Mouse (Mus musculus): ENCODE data around the gene Rgs7. TPM values are rescaled to one million over a fixed set of nuclear protein-coding genes. Genes with fewer than 3 reads are reported as not detected.

The Rgs7 gene
- polyA plus RNA-seq, 1 experiment = 0.54 TPM

DNA sequence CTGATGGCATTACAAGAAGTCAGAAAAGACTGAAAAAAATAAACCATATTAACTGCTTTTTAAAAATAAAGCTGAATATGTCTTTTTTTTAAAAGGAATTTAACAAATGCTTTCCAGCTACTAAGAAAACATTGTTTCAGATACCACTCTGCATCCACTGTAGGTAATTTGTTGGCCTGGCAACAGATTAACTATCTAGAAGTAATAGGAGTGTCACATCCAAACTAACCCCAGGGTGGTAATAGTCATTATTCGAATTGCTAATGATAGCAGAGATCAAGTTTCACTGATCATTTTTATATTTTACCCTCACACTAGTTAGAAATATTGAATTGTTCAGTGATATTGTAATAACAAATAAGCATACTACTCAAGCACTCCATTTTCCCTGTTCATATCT, 232.9 kb downstream of the Rgs7 start:
- Histone ChIP-seq H3K4me3 (ENCODE audit: control insufficient read depth, insufficient read depth, low read length) (no peak overlapping the region), H3K27ac (ENCODE audit: control insufficient read depth, insufficient read depth, low read length) (no peak overlapping the region), H3K27me3 (ENCODE audit: control insufficient read depth, insufficient read depth, low read length) (no peaks in the 10 kb centered on the region), H3K36me3 (ENCODE audit: control insufficient read depth, insufficient read depth, low read length) (no peaks in the 10 kb centered on the region), H3K4me1 (replicated peaks; ENCODE audit: control insufficient read depth, insufficient read depth, low read length) (no peaks in the 10 kb centered on the region)
- TF ChIP-seq POLR2A (IDR thresholded peaks at IDR 0.05; ENCODE audit: control insufficient read depth, extremely low read depth, insufficient read depth, low read length, poor library complexity) (no peak), CTCF (IDR thresholded peaks at IDR 0.05; ENCODE audit: borderline replicate concordance, control insufficient read depth, extremely low read depth, insufficient read depth, low read length, poor library complexity) (no peak)
- no peak for DNase-seq
- 79% methylated on average over 1 of the region's 1 CpGs for WGBS

DNA sequence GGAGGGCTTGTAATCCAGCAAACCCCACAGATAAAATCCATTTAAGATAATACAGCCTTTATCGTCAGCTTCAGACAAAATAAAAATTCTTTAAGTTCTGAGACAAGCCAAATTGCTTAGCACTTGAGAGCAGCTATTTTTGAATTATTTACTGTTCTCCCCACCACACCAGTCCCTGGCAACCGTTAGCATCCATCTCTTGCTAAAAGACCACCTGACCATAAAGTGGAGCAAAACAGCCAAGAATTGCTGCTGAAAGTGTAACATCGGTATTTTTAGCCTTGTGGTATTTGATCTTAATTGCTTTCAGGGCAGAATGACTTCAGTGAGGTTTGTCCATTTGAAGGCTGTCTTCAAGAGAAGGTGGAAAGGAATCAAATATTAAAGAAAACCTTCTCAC, 237.1 kb downstream of the Rgs7 start:
- H3K27ac ChIP-seq (ENCODE audit: control insufficient read depth, insufficient read depth, low read length) = no peak overlapping the region
- H3K4me1 ChIP-seq (replicated peaks; ENCODE audit: control insufficient read depth, insufficient read depth, low read length) = no peaks in the 10 kb centered on the region
- no peak for TF ChIP-seq CTCF (IDR thresholded peaks at IDR 0.05; ENCODE audit: borderline replicate concordance, control insufficient read depth, extremely low read depth, insufficient read depth, low read length, poor library complexity)
- TF ChIP-seq POLR2A (IDR thresholded peaks at IDR 0.05; ENCODE audit: control insufficient read depth, extremely low read depth, insufficient read depth, low read length, poor library complexity) = no peak
- no peak for DNase-seq
- no peaks in the 10 kb centered on the region for H3K27me3 ChIP-seq (ENCODE audit: control insufficient read depth, insufficient read depth, low read length)
- H3K4me3 ChIP-seq (ENCODE audit: control insufficient read depth, insufficient read depth, low read length) = no peak overlapping the region
- WGBS = 84% methylated on average over 3 of the region's 3 CpGs
- no peaks in the 10 kb centered on the region for H3K36me3 ChIP-seq (ENCODE audit: control insufficient read depth, insufficient read depth, low read length)

DNA sequence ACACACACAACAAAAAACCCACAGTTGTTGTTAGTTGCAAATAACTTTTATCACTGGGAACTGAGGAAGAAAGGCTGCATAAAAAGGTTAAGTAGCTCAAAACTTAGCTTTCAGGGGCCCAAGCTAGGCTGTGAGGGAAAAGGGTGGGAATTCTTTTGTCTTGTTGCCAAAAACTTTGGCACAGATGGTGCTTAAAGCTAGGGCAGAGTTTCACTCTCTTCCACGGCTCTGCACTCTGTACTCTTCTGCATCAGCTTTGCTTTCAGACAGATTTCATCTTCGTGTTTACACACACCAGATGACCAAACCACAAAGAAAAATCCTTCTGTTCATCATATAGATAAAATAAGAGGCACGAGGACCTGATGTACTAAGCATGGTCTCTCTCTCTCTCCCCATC, 237.6 kb downstream of the Rgs7 start:
- DNase-seq = no peak
- WGBS = 67% methylated on average over 3 of the region's 3 CpGs
- Histone ChIP-seq H3K36me3 (ENCODE audit: control insufficient read depth, insufficient read depth, low read length) (no peaks in the 10 kb centered on the region), H3K4me1 (replicated peaks; ENCODE audit: control insufficient read depth, insufficient read depth, low read length) (no peaks in the 10 kb centered on the region), H3K4me3 (ENCODE audit: control insufficient read depth, insufficient read depth, low read length) (no peak overlapping the region), H3K27ac (ENCODE audit: control insufficient read depth, insufficient read depth, low read length) (no peak overlapping the region), H3K27me3 (ENCODE audit: control insufficient read depth, insufficient read depth, low read length) (no peaks in the 10 kb centered on the region)
- TF ChIP-seq POLR2A (IDR thresholded peaks at IDR 0.05; ENCODE audit: control insufficient read depth, extremely low read depth, insufficient read depth, low read length, poor library complexity) (no peak), CTCF (IDR thresholded peaks at IDR 0.05; ENCODE audit: borderline replicate concordance, control insufficient read depth, extremely low read depth, insufficient read depth, low read length, poor library complexity) (no peak)

DNA sequence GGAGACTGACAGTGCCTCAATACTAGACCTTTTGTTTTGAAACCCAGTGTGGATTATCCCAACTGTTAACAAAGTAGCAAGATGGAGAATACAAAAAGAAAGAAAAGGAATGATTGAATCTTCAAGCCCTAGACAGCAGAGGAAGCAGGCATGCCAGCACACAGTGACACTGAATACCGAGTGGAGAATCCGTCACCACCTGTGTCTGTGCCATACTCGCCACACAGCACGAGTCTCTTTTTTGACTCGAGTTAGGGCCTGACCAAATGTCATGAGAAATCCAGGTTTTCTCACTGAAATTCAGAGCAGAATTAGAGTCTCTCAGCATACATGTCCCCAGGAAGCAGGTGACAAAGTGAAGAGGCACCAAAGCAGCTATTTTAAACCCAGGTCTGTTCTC, 250.2 kb downstream of the Rgs7 start:
- Histone ChIP-seq H3K4me1 (replicated peaks; ENCODE audit: control insufficient read depth, insufficient read depth, low read length) (no peaks in the 10 kb centered on the region), H3K4me3 (ENCODE audit: control insufficient read depth, insufficient read depth, low read length) (no peak overlapping the region), H3K27me3 (ENCODE audit: control insufficient read depth, insufficient read depth, low read length) (no peaks in the 10 kb centered on the region), H3K36me3 (ENCODE audit: control insufficient read depth, insufficient read depth, low read length) (no peaks in the 10 kb centered on the region), H3K27ac (ENCODE audit: control insufficient read depth, insufficient read depth, low read length) (no peak overlapping the region)
- WGBS = 90% methylated on average over 5 of the region's 5 CpGs
- DNase-seq = no peak
- TF ChIP-seq CTCF (IDR thresholded peaks at IDR 0.05; ENCODE audit: borderline replicate concordance, control insufficient read depth, extremely low read depth, insufficient read depth, low read length, poor library complexity) (no peak), POLR2A (IDR thresholded peaks at IDR 0.05; ENCODE audit: control insufficient read depth, extremely low read depth, insufficient read depth, low read length, poor library complexity) (no peak)

DNA sequence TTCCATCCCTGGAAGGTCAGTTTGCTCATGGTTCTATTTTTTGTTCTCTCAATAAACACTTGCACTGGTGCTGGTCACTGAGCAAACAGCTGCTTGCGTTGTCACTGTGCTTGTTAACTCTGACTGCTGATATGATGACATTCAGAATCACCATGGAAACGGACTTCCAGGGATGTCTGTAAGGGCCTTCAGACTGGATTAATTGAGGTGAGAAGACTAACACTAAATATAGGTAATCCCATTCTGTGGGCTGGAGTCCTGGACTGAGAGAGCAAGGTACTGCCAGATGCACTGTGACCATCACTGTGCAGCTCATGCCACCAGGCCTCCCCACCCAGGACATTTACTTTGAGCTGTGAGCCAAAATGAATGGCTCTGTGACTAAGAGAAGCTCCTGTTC, 252.2 kb downstream of the Rgs7 start:
- Histone ChIP-seq H3K4me1 (replicated peaks; ENCODE audit: control insufficient read depth, insufficient read depth, low read length) (no peaks in the 10 kb centered on the region), H3K27ac (ENCODE audit: control insufficient read depth, insufficient read depth, low read length) (no peak overlapping the region), H3K27me3 (ENCODE audit: control insufficient read depth, insufficient read depth, low read length) (no peaks in the 10 kb centered on the region), H3K36me3 (ENCODE audit: control insufficient read depth, insufficient read depth, low read length) (no peaks in the 10 kb centered on the region), H3K4me3 (ENCODE audit: control insufficient read depth, insufficient read depth, low read length) (no peak overlapping the region)
- TF ChIP-seq CTCF (IDR thresholded peaks at IDR 0.05; ENCODE audit: borderline replicate concordance, control insufficient read depth, extremely low read depth, insufficient read depth, low read length, poor library complexity) (no peak), POLR2A (IDR thresholded peaks at IDR 0.05; ENCODE audit: control insufficient read depth, extremely low read depth, insufficient read depth, low read length, poor library complexity) (no peak)
- DNase-seq = no peak
- WGBS = 92% methylated on average over 2 of the region's 2 CpGs

DNA sequence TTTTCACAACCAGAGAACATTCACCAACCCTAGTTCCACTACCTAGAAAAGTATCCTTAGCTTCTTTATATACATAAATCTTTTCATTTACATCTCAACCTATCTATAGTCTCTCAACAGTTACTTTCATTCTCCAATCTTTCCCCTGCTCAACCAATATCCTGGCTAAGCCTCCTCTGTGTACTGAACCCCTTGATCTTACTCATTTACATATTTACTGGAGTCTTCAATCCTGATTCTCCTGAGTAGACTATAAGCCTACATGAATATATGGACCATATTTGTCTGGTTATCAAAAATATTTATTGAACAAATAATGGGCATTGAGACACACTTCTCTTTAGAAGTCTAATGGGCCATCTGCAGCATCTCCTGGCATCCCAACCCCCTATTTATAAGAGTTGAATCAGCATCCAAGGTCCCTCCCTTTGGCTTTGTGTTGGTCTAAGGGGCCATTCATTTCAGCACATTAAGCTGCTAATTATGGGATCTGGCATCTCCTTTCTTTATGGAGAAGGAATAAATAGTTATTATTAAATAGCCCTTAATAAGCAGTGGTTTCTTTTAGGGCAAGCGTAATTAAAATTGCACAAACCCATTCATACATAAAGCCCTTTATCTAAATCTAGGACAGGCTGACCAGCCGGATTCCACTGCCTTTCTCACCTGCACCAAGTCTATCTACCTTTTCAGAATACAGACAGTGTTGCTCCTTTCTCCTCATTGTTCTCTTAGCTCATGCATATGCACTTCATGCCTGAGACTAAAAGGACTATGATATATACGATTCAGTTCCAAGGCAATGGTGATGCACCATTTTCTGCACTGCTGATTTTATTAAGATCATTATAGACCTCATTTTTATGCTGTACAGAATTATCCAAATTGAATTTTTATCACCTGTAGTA, 270.5 kb downstream of the Rgs7 start:
- WGBS = 94% methylated on average over 3 of the region's 3 CpGs
- no peaks in the 10 kb centered on the region for H3K4me1 ChIP-seq (replicated peaks; ENCODE audit: control insufficient read depth, insufficient read depth, low read length)
- no peak overlapping the region for H3K4me3 ChIP-seq (ENCODE audit: control insufficient read depth, insufficient read depth, low read length)
- DNase-seq = no peak
- H3K27me3 ChIP-seq (ENCODE audit: control insufficient read depth, insufficient read depth, low read length) = no peaks in the 10 kb centered on the region
- H3K27ac ChIP-seq (ENCODE audit: control insufficient read depth, insufficient read depth, low read length) = no peak overlapping the region
- TF ChIP-seq POLR2A (IDR thresholded peaks at IDR 0.05; ENCODE audit: control insufficient read depth, extremely low read depth, insufficient read depth, low read length, poor library complexity) = no peak
- no peak for TF ChIP-seq CTCF (IDR thresholded peaks at IDR 0.05; ENCODE audit: borderline replicate concordance, control insufficient read depth, extremely low read depth, insufficient read depth, low read length, poor library complexity)
- H3K36me3 ChIP-seq (ENCODE audit: control insufficient read depth, insufficient read depth, low read length) = no peaks in the 10 kb centered on the region
